Mouse (Mus musculus): Measurements from ENCODE around the gene Dcaf8. TPM values are rescaled to one million over a fixed set of nuclear protein-coding genes. Genes with fewer than 3 reads are reported as not detected.

Gene Dcaf8
- total RNA-seq, 2 experiments from 2014 or later: 158 to 193 TPM

GRCm38 (mm10) chr1:172214748-172215147 lies 66.9 kb downstream of the Dcaf8 start:
- intact Hi-C loops (cut with DNase I): loop anchor here (5.0 kb wide), 3 partner anchors 52 to 98 kb away; partner anchors contain the start of gene Atp1a2
- H3K27ac ChIP-seq: peak overlapping the region; percentile 70

GRCm38 (mm10) chr1:172217148-172217547 lies 69.3 kb downstream of the Dcaf8 start:
- intact Hi-C loops (cut with DNase I): loop anchor here (1.0 to 5.0 kb wide), 4 partner anchors 26 to 95 kb away; partner anchors contain the start of gene Atp1a2
- Histone ChIP-seq H3K27ac (peak overlapping the region; percentile 97), H3K4me3 (peak overlapping the region; percentile 77)
- DNase-seq: peak; percentile 95
- TF ChIP-seq CTCF (IDR thresholded peaks at IDR 0.05): peak; percentile 80

More at GRCm38 (mm10) chr1:172214748-172215147, 66.9 kb downstream of the Dcaf8 start:
- DNase-seq: peak; percentile 77
- TF ChIP-seq CTCF (IDR thresholded peaks at IDR 0.05): no peak
- peak overlapping the region; percentile 77 for H3K4me3 ChIP-seq

- Histone ChIP-seq H3K4me3 (peak overlapping the region; percentile 77), H3K27ac (peak overlapping the region; percentile 97)
- peak; percentile 64 for DNase-seq
- intact Hi-C loops (cut with DNase I): loop anchor here (5.0 kb wide), 3 partner anchors 56 to 94 kb away; partner anchors contain the start of gene Atp1a2
- TF ChIP-seq CTCF (IDR thresholded peaks at IDR 0.05): no peak
These were observed 70.5 kb downstream of the Dcaf8 start for GRCm38 (mm10) chr1:172218164-172218910.

- H3K4me3 ChIP-seq: peak within 1 kb of the TSS; percentile 77
- intact Hi-C loops (cut with DNase I): loop anchor here (2.0 to 5.0 kb wide), 4 partner anchors 57 to 93 kb away; partner anchors contain the start of genes Atp1a2 and Dcaf8
- DNase-seq: peak; percentile 89
- no peak for TF ChIP-seq CTCF (IDR thresholded peaks at IDR 0.05)
- H3K27ac ChIP-seq: peak within 1 kb of the TSS; percentile 97
These were observed 71.8 kb downstream of the Dcaf8 start, which contains the start of gene Casq1 for GRCm38 (mm10) chr1:172219451-172220406. Casq1 (minus strand) TSS chr1:172219868.

GRCm38 (mm10) chr1:172220414-172220813 lies 72.5 kb downstream of the Dcaf8 start:
- H3K4me3 ChIP-seq: peak overlapping the region; percentile 77
- DNase-seq: peak; percentile 88
- no peak for TF ChIP-seq CTCF (IDR thresholded peaks at IDR 0.05)
- peak overlapping the region; percentile 97 for H3K27ac ChIP-seq
- intact Hi-C loops (cut with DNase I): loop anchor here (2.0 kb wide), 1 partner anchor 72 kb away; the partner anchor contains the start of gene Dcaf8

- peak overlapping the region; percentile 97 for H3K27ac ChIP-seq
- peak; percentile 77 for DNase-seq
- intact Hi-C loops (cut with DNase I): loop anchor here (2.0 kb wide), 1 partner anchor 73 kb away; the partner anchor contains the start of gene Dcaf8
- peak overlapping the region; percentile 77 for H3K4me3 ChIP-seq
- TF ChIP-seq CTCF (IDR thresholded peaks at IDR 0.05): no peak
These were observed 73.6 kb downstream of the Dcaf8 start for GRCm38 (mm10) chr1:172221297-172222063.

- TF ChIP-seq CTCF (IDR thresholded peaks at IDR 0.05): no peak
- H3K4me3 ChIP-seq: no peak overlapping the region
- H3K27ac ChIP-seq: peak overlapping the region; percentile 80
- intact Hi-C loops (cut with DNase I): no loop called here
- peak; percentile 46 for DNase-seq
These were observed 80.3 kb downstream of the Dcaf8 start for GRCm38 (mm10) chr1:172228209-172228608.

- DNase-seq: no peak
- no peak for TF ChIP-seq CTCF (IDR thresholded peaks at IDR 0.05)
- H3K27ac ChIP-seq: no peak overlapping the region
- no peak overlapping the region for H3K4me3 ChIP-seq
- intact Hi-C loops (cut with DNase I): no loop called here
These were observed 81.3 kb downstream of the Dcaf8 start for GRCm38 (mm10) chr1:172229215-172229614.

- DNase-seq: no peak
- intact Hi-C loops (cut with DNase I): no loop called here
- Histone ChIP-seq H3K4me3 (no peak overlapping the region), H3K27ac (peak overlapping the region; percentile 92)
- no peak for TF ChIP-seq CTCF (IDR thresholded peaks at IDR 0.05)
These were observed 93.2 kb downstream of the Dcaf8 start for GRCm38 (mm10) chr1:172240945-172241708.

- intact Hi-C loops (cut with DNase I): no loop called here
- peak overlapping the region; percentile 63 for H3K4me3 ChIP-seq
- peak; percentile 78 for DNase-seq
- peak overlapping the region; percentile 92 for H3K27ac ChIP-seq
- TF ChIP-seq CTCF (IDR thresholded peaks at IDR 0.05): no peak
These were observed 94.5 kb downstream of the Dcaf8 start for GRCm38 (mm10) chr1:172242401-172242800.
